Mouse (Mus musculus) heart, postnatal 0 days (tissue): ENCODE measurements at regions not wholly inside any gene's neighbourhood (a gene's known extent, or its start where the extent isn't known, plus 50 kb on each side); places are given as distances from the start of the nearest gene placed in this dataset.

Experiments
- CTCF ChIP-seq: IDR thresholded peaks from 2 replicates; pipeline ENCODE4 v1.5.1; 2016; ENCODE audit warnings: antibody characterized with exemption, control low read depth, low read depth
- EP300 ChIP-seq: IDR thresholded peaks from 2 replicates; pipeline ENCODE4 v1.6.1; 2016; ENCODE audit warnings: antibody characterized with exemption, low read depth

GRCm38 (mm10) chr7:37246156-37246555 is 527.3 kb downstream of the Zfp536 start:
- TF ChIP-seq CTCF (no peak), EP300 (no peak)
